Mouse (Mus musculus): ENCODE results near the gene Ugt1a8. TPM values are rescaled to one million over a fixed set of nuclear protein-coding genes. Genes with fewer than 3 reads are reported as not detected.

Gene Ugt1a8
- not detected for total RNA-seq (2023)

DNA sequence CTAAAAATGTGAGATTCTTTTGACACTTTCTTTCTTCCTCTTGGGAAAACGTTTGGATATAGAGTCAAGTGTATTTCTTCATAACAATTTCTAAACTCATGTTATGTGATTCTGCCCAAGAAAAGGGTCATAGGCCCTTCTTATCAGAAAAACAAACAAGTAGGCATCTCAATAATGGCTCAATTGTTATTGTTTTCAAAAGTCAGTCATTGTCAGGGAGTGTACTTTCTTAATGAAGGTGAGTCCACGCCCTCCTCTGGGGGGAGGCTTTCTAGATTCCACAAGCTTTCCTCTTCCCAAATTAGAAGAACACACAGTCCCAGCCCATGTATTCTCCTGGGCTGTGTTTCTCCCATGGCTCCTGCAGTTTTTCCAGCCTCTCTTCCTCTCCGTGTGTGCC, at the start of gene Ugt1a8:
Gene Ugt1a8 (plus strand): TSS at position 301 of the 400 bp plus-strand sequence.

DNA sequence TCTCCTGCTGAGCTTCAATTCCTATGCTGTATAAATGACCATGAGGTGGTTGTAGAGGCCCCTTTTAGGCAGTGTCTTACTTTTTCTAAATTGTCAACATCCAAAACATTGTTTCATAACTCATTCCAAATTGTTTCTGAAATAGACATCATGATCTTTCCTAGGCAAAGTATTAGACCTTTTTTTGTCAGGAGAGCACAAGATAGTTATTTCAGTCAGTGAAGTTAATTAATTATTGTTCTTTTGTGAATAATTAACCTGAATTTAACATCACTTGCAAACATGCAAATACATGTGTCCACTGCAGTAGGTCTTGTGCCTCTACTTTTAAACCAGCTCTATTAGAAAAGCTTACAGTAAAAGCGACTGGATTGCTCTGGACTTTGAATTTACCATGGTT, 32.5 kb upstream of the Ugt1a8 start, which contains the start of gene Ugt1a10:
Gene Ugt1a10 (plus strand): TSS at position 301 of the 400 bp plus-strand sequence.

DNA sequence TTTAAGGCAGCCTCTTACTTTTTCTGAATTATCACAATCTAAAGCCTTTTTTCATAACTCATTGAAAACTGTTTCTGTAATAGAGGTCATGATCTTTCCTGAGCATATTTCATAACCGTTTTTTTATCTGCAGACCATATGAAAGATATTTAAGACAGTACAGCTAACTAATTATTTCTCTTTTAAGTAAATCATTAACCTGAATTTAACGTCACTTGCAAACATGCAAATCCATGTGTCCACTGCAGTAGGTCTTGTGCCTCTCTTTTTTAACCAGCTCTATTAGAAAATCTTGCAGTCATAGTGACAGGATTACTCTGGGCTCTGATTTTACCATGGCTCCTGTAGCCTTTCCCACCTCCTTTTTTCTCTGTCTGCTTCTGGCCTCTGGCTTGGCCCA, 17.1 kb upstream of the Ugt1a8 start, which contains the start of gene Ugt1a9:
Gene Ugt1a9 (plus strand): TSS at position 306 of the 400 bp plus-strand sequence.

DNA sequence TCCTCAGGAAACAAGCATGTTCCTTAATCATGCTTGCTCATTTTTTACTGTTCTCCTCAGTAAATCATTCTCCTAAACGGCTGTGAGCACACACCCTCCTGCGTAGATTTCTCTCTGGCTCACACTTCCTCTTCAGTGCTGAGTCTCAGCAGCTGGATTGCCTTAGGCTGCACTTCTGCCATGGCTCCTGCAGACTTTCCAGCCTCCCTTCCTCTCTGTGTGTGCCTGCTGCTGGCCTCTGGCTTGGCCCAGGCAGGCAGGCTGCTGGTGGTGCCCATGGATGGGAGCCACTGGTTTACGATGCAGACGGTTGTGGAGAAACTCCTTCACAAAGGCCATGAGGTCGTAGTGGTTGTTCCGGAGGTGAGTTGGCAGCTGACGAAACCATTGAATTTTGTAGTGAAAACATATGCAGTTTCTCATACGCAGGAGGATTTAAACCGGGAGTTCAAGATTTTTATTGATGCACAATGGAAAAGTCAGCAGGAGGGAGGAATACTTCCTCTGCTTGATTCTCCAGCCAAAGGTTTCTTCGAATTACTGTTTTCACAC, 7.4 kb downstream of the Ugt1a8 start, which contains the start of gene Ugt1a7c:
Gene Ugt1a7c (plus strand): TSS at position 122 of the 552 bp plus-strand sequence.

DNA sequence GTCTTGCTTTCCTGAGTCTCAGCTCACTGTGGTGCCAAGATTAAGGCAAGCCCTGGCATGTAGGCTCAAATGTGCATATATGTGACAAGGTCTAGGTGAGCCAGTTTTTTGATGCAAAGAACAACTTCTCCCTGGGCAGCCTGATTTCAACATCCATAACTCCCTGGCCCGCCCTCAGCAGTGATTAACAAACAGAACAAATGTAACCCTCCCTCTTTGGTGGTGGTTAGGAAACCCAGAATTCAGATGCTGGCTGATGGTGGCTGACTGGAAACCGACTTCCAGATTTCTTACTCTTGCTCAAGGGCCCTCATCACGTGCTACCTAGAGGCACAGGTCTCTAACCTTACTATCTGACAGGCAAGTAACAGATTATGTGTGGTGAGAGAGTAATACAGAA, 15.4 kb downstream of the Ugt1a8 start, which contains the start of gene Ugt1a6b:
Gene Ugt1a6b (plus strand): TSS at position 234 of the 400 bp plus-strand sequence.

DNA sequence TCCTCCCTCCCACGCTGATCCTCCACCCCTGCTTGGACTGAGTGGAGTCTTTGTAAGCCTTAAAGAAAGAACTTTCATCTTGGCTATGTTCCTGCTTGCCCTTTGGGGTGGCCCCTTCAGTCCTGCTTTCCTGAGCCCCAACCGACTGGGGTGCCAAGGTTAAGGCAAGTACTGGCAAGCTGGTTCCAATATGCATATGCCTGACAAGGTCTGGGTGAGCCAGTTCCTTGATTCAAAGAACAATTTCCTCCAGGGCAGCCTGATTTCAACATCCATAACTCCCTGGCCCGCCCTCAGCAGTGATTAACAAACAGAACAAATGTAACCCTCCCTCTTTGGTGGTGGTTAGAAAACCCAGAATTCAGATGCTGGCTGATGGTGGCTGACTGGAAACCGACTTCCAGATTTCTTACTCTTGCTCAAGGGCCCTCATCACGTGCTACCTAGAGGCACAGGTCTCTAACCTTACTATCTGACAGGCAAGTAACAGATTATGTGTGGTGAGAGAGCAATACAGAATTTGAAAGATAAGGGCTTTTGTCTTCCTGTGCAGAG, 46.9 kb downstream of the Ugt1a8 start, which contains the start of gene Ugt1a6a:
Gene Ugt1a6a (plus strand): TSS at position 353 of the 555 bp plus-strand sequence.

DNA sequence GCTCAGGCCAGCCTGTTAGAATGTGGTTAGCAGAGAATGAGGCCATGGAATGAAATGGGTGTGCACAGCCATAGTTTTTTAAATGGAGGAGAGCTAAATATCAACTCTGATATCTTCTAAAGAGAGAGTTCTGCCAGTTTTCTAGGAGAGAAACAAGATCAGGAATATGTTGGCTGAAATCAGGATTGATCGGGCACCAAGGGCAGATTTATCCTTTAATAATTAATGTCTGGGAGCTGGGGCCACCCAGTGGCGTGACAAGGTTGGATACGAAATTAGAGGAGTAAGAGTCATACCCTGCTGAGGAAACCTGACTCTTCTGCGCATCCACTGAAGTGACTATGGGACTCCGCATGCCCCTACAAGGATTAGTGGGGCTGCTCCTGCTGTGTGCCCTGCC, 78.1 kb downstream of the Ugt1a8 start, which contains the start of gene Ugt1a5:
Gene Ugt1a5 (plus strand): TSS at position 302 of the 400 bp plus-strand sequence.

DNA sequence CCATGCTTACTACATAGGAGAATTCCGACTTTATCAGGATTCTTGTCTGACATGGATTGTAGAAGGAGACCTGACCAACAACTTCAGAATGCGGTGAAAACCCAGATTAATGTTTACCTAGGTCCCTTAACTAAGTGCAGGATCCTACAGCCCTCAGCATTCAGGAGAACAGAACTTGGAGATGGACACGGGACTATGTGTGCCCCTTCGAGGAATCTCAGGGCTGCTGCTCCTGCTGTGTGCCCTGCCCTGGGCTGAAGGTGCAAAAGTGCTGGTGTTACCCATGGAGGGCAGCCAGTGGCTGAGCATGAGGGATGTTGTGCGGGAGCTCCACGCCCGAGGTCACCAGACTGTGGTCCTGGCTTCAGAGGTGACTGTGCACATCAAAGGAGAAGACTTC, 112.8 kb downstream of the Ugt1a8 start, which contains the start of gene Ugt1a2:
Gene Ugt1a2 (plus strand): TSS at position 146 of the 400 bp plus-strand sequence.

DNA sequence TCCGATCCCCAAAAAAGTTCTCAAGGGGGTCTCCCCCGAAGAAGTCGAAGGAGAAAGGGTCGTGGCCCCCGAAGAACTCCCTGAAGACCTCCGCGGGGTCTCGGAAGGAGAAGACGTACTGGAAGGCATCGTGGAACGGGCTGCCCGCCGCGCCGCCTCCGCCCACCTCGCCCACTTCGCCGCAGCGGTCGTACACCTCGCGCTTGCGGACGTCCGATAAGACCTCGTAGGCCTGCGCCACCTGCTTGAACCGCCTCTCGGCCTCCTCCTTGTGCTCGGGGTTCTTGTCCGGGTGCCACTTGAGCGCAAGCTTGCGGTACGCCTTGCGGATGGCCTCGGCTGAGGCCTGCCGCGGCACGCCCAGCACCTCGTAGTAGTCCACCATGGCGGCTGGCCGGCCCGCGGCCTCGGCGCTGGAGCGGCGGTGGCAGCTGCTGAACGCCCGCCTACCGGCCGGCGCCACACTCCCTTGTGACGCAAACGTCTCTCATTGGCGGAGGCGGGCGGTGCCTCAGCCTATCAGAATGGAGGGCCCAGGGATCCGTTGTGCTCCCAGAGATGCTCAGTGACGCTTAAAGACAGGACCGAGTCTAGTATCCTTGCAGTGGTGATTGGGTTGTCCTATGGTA, 117.8 kb downstream of the Ugt1a8 start, which contains the start of gene Dnajb3:
Gene Dnajb3 (minus strand): TSS at position 489 of the 629 bp plus-strand sequence.

DNA sequence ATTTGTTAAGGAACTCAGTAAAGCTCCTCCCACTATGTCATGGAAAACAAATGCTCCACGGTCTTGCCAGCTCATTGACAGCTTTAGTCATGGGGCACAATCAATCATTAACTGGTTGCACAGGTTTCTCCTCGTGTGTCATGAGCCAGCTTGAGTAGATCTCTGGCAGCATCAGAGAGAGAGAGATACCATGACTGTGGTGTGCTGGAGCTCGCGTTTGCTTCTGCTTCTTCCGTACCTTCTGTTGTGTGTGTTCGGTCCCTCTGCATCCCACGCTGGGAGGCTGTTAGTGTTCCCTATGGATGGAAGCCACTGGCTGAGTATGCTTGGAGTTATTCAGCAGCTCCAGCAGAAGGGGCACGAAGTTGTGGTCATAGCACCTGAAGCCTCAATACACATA, 124.2 kb downstream of the Ugt1a8 start, which contains the start of gene Ugt1a1:
Gene Ugt1a1 (plus strand): TSS at position 148 of the 400 bp plus-strand sequence.

DNA sequence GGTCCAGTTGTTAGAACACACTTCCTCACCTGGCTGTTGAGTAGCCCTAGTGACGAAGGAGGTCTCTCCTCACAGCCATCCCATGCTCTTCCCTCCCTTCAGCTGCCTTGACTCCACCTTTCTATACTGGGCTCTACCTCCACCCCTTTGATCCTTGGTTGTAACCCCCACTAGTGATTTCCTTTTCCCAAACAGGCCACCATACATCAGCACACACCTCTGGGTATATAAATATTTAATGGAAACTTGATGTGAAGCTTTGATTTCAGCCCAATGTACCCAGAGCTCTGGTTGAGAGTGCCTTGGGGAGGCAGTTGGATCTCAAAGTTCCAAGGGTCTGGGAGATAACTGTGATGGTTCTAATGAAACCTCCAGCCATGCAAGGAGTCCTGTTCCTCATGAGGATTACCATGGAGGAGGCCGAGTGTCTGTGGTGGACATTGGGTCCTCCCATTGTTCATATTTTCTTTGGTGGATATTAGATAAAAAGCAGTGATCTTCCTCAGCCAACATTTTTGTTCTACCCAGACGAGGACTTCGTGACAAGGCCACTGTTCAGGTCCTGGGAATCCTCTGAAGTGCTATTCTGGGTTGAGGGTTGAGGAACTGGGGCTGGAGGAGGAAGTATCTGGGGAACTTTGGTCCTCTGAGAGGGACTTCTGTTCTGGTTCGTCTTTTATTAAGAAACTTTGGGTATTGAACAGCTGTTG, 139.2 kb downstream of the Ugt1a8 start, which contains the start of gene Mroh2a:
Gene Mroh2a (plus strand): TSS at position 317 of the 710 bp plus-strand sequence.

Other genes with a start within 250 kb of the Ugt1a8 start
- gene Dgkd, start 234.5 kb upstream of the Ugt1a8 start, total RNA-seq (2023) = 100 to 1,000 TPM; 214 to 230 TPM
- 10 to 100 TPM; 21.5 to 21.7 TPM for gene Usp40, start 79.3 kb upstream of the Ugt1a8 start, total RNA-seq (2023)
- not detected for gene Ugt1a10, start 32.4 kb upstream of the Ugt1a8 start, total RNA-seq (2023)
- gene Ugt1a9, start 17.0 kb upstream of the Ugt1a8 start, total RNA-seq (2023) = not detected
- under 1 TPM; 0.33 to 0.52 TPM for gene Ugt1a7c, start 7.2 kb downstream of the Ugt1a8 start, total RNA-seq (2023)
- not detected for gene Ugt1a6b, start 15.4 kb downstream of the Ugt1a8 start, total RNA-seq (2023)
- not detected for gene Ugt1a6a, start 47.0 kb downstream of the Ugt1a8 start, total RNA-seq (2023)
- gene Ugt1a5, start 78.2 kb downstream of the Ugt1a8 start, total RNA-seq (2023) = not detected
- gene Ugt1a2, start 112.8 kb downstream of the Ugt1a8 start, total RNA-seq (2023) = not detected
- 1 to 10 TPM in 1 of 2 experiments, not detected in 1; 1.1 TPM for gene Dnajb3, start 118.0 kb downstream of the Ugt1a8 start, total RNA-seq (2023)
- not detected for gene Ugt1a1, start 124.1 kb downstream of the Ugt1a8 start, total RNA-seq (2023)
- gene Mroh2a, start 139.2 kb downstream of the Ugt1a8 start, total RNA-seq (2023) = under 1 TPM in 1 of 2 experiments, not detected in 1; 0.12 TPM
- 100 to 1,000 TPM; 175 to 196 TPM for gene Hjurp, start 189.8 kb downstream of the Ugt1a8 start, total RNA-seq (2023)
- not detected for gene Trpm8, start 189.8 kb downstream of the Ugt1a8 start, total RNA-seq (2023)